Mouse (Mus musculus): ENCODE data around the gene March1.

Gene March1

DNA sequence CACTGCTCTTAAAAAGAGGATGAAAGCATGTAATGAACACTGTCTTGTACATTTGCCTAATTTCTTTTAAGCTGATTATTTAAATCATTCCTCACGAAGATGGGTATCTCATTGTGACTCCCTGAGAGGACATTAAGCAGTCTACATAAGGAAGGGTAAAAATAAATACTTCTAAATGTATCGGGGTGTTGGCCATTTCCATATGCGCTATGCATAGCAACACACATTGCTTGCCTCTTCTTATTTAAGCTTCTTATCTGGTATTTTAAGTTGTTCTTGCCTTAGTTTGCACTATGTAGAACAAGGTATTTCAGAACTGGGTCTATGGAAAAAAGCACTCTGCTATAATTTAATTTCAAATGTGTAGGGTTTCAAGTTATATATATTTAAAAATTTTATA, 416.7 kb downstream of the March1 start:
- TF ChIP-seq POU5F1 (IDR thresholded peaks at IDR 0.05; ENCODE audit: borderline replicate concordance, low read length) (no peak), CTCF (conservative IDR thresholded peaks at IDR 0.05; ENCODE audit: low read length) (no peak), NANOG (IDR thresholded peaks at IDR 0.05; ENCODE audit: borderline replicate concordance, low read length) (no peak)
- H3K9me3 ChIP-seq (ENCODE audit: low read length), result no peaks in the 10 kb centered on the region
- no peak overlapping the region for H3K4me3 ChIP-seq (replicated peaks; ENCODE audit: low read length)
- no peaks in the 10 kb centered on the region for H3K27me3 ChIP-seq (ENCODE audit: insufficient read depth, low read length)
- no peaks in the 10 kb centered on the region for H3K4me1 ChIP-seq (replicated peaks; ENCODE audit: low read depth, low read length)
- no peaks in the 10 kb centered on the region for H3K36me3 ChIP-seq (ENCODE audit: insufficient read depth, low read length)

DNA sequence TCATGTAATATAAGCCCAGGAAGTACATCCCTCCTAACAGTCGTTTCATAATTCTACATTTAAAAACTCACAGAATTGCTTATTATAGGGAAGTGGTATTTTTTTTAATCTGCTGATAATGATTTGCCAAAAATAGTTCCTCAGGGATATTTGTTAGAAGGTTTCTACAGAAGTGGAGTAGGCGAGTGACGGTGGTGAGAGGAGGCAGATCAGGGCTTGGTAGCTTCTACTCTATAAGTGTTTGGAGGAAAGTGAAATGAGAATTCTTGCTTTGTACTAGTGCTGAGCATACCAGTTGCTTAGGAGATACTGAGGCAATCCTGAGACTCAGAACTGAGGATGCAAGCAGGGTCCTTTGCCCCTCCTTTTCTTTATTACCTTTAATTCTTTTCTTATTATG, 476.5 kb downstream of the March1 start:
- Histone ChIP-seq H3K36me3 (ENCODE audit: insufficient read depth, low read length) (no peaks in the 10 kb centered on the region), H3K9me3 (ENCODE audit: low read length) (no peaks in the 10 kb centered on the region), H3K4me3 (replicated peaks; ENCODE audit: low read length) (no peak overlapping the region), H3K27me3 (ENCODE audit: insufficient read depth, low read length) (no peaks in the 10 kb centered on the region), H3K4me1 (replicated peaks; ENCODE audit: low read depth, low read length) (no peaks in the 10 kb centered on the region)
- TF ChIP-seq NANOG (IDR thresholded peaks at IDR 0.05; ENCODE audit: borderline replicate concordance, low read length), result no peak
- no peak for TF ChIP-seq POU5F1 (IDR thresholded peaks at IDR 0.05; ENCODE audit: borderline replicate concordance, low read length)

DNA sequence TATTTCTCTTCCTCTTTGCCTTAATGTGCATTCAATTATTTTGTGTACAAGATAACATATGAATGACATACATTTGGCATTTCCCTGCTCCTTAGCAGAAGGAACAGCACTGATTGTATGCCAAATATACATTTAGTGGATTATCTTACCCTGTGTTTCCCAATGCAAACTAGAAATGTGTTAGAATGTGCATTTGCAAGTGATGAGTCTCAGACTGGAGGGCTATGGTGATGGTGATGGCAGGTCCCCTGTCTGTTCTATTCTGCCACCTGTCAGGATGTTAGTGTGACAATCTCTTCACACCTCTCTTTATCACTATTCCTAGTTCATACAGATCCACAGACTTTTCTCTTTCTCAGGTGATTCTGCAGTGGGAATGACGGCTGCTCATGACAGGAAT, 480.4 kb downstream of the March1 start:
- Histone ChIP-seq H3K4me3 (replicated peaks; ENCODE audit: low read length) (no peak overlapping the region), H3K4me1 (replicated peaks; ENCODE audit: low read depth, low read length) (no peaks in the 10 kb centered on the region), H3K36me3 (ENCODE audit: insufficient read depth, low read length) (no peaks in the 10 kb centered on the region), H3K27me3 (ENCODE audit: insufficient read depth, low read length) (no peaks in the 10 kb centered on the region), H3K9me3 (ENCODE audit: low read length) (no peaks in the 10 kb centered on the region)
- no peak for TF ChIP-seq CTCF (conservative IDR thresholded peaks at IDR 0.05; ENCODE audit: low read length)
- TF ChIP-seq NANOG (IDR thresholded peaks at IDR 0.05; ENCODE audit: borderline replicate concordance, low read length), result no peak
- no peak for TF ChIP-seq POU5F1 (IDR thresholded peaks at IDR 0.05; ENCODE audit: borderline replicate concordance, low read length)

DNA sequence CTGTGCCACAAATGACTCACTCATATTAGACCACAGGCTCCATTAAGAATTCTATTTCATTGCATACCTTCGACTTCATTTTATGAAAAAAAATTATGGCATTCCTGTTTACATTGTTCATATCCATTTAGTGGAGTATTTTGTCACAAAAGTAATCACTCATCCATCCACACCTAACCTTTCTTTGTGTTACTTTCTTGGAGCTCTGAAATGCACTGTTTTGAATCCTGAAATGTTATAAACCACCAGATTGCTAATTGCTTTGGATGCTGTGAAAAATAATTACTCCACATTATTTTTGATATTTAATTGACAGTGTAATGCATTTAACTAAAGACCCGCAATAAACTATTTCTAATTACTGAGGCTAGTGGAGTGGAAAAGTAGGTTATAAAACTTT, 501.6 kb downstream of the March1 start:
- TF ChIP-seq CTCF (conservative IDR thresholded peaks at IDR 0.05; ENCODE audit: low read length) (no peak), NANOG (IDR thresholded peaks at IDR 0.05; ENCODE audit: borderline replicate concordance, low read length) (no peak), POU5F1 (IDR thresholded peaks at IDR 0.05; ENCODE audit: borderline replicate concordance, low read length) (no peak)
- no peaks in the 10 kb centered on the region for H3K4me1 ChIP-seq (replicated peaks; ENCODE audit: low read depth, low read length)
- no peaks in the 10 kb centered on the region for H3K27me3 ChIP-seq (ENCODE audit: insufficient read depth, low read length)
- no peaks in the 10 kb centered on the region for H3K36me3 ChIP-seq (ENCODE audit: insufficient read depth, low read length)
- no peak overlapping the region for H3K4me3 ChIP-seq (replicated peaks; ENCODE audit: low read length)
- no peaks in the 10 kb centered on the region for H3K9me3 ChIP-seq (ENCODE audit: low read length)

DNA sequence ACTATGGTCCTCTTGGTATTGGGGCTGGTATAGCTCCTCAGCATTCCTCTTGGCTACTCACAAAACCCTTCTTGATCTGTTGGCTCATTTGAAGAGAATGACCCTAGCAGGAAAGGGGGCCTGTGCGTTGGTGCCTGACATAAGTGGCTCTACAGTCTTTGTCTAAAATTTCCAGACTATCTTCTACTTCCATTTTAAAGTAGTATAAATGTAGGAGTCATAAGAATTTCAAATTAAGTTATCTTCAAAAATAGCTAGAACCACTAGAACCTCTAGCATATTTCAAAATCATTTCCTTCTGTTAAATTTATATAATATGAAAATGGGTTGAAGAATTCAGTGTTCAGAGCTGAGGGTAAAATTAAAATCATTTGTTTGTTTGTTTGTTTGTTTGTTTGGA, 541.9 kb downstream of the March1 start:
- no peak overlapping the region for H3K4me3 ChIP-seq (replicated peaks; ENCODE audit: low read length)
- no peak for TF ChIP-seq CTCF (conservative IDR thresholded peaks at IDR 0.05; ENCODE audit: low read length)
- no peak for TF ChIP-seq NANOG (IDR thresholded peaks at IDR 0.05; ENCODE audit: borderline replicate concordance, low read length)
- no peak for TF ChIP-seq POU5F1 (IDR thresholded peaks at IDR 0.05; ENCODE audit: borderline replicate concordance, low read length)
- no peaks in the 10 kb centered on the region for H3K9me3 ChIP-seq (ENCODE audit: low read length)

DNA sequence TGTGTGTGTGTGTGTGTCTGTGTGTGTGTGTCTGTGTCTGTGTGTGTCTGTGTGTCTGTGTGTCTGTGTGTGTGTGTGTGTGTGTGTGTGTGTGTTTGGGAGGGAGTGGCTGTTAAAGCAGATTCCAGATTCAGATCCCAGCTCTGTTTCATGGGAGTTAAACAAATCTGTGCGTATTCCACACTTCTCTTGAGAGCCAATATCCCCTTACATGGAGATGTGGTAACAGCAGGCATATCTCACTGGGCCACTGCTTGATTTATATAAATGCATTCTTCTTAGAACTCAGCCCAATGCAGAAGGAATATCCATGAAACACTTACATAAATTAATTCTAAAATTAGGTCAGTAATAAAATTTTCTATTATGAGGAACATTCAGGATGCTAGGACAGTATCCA, 549.1 kb downstream of the March1 start:
- TF ChIP-seq NANOG (IDR thresholded peaks at IDR 0.05; ENCODE audit: borderline replicate concordance, low read length), result no peak
- no peak for TF ChIP-seq POU5F1 (IDR thresholded peaks at IDR 0.05; ENCODE audit: borderline replicate concordance, low read length)
- TF ChIP-seq CTCF (conservative IDR thresholded peaks at IDR 0.05; ENCODE audit: low read length), result no peak

More for the DNA sequence above, 541.9 kb downstream of the March1 start:
- no peaks in the 10 kb centered on the region for H3K27me3 ChIP-seq (ENCODE audit: insufficient read depth, low read length)
- no peaks in the 10 kb centered on the region for H3K36me3 ChIP-seq (ENCODE audit: insufficient read depth, low read length)
- H3K4me1 ChIP-seq (replicated peaks; ENCODE audit: low read depth, low read length), result no peaks in the 10 kb centered on the region

DNA sequence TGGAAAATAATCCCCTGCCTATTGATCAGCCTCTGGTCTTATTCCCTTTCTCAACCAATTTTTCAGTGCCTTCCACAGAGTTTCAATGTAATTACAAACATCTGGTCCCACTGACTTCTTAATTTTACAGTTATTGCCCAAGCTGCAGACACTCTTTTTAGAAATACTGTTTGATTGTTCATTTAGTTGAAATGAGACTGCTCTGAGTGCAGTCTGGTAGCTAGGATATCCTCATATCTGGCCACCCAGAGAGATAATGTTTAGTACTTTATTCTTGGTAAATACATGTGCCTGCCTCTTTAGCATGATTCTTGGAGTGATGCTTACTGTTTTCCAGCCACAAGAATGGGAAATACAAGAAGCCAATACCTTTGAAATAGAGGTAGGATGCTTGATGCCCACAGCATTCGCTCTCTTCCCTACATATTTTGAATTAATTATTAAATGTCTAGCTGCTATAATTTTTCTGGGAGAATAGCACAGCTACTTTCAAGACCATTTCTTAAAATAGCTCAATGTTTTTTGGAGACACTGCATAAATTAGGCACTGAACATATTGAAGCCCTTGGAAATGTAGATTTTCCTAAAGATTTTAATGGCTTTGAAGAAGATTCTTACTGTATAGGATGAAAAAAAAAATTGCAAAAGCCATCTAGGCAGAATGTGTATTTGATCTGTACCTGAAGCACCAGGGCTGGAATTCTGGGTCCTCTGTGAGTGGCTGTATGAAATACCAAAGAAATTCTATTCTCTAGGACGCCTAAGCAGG, 549.9 kb downstream of the March1 start:
- Histone ChIP-seq H3K36me3 (ENCODE audit: insufficient read depth, low read length) (no peaks in the 10 kb centered on the region), H3K27me3 (ENCODE audit: insufficient read depth, low read length) (no peaks in the 10 kb centered on the region), H3K9me3 (ENCODE audit: low read length) (no peaks in the 10 kb centered on the region), H3K4me1 (replicated peaks; ENCODE audit: low read depth, low read length) (no peaks in the 10 kb centered on the region), H3K4me3 (replicated peaks; ENCODE audit: low read length) (no peak overlapping the region)
- no peak for TF ChIP-seq CTCF (conservative IDR thresholded peaks at IDR 0.05; ENCODE audit: low read length)

More for the DNA sequence above, 549.1 kb downstream of the March1 start:
- no peaks in the 10 kb centered on the region for H3K27me3 ChIP-seq (ENCODE audit: insufficient read depth, low read length)
- no peaks in the 10 kb centered on the region for H3K4me1 ChIP-seq (replicated peaks; ENCODE audit: low read depth, low read length)
- no peaks in the 10 kb centered on the region for H3K36me3 ChIP-seq (ENCODE audit: insufficient read depth, low read length)
- H3K4me3 ChIP-seq (replicated peaks; ENCODE audit: low read length), result no peak overlapping the region
- no peaks in the 10 kb centered on the region for H3K9me3 ChIP-seq (ENCODE audit: low read length)

DNA sequence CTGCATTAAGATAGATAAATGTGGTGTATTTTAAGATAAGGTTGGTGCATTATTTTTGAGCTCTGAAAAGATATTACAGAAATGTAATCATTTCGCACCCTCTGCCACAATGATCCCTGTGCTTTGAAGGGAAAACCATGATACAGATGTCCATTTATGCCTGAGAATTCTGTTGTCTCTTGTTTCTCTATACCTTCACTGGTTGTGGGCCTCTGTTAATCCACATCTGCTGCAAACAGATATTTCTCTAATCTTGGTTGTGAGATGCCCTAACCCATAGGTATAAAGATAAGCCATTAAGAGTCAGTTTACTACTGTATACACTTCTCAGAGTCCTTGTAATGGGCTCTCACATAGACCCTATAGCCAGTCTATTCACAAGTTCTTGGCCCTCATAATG, 561.6 kb downstream of the March1 start:
- H3K36me3 ChIP-seq (ENCODE audit: insufficient read depth, low read length), result no peaks in the 10 kb centered on the region
- no peaks in the 10 kb centered on the region for H3K9me3 ChIP-seq (ENCODE audit: low read length)
- no peak overlapping the region for H3K4me3 ChIP-seq (replicated peaks; ENCODE audit: low read length)
- TF ChIP-seq POU5F1 (IDR thresholded peaks at IDR 0.05; ENCODE audit: borderline replicate concordance, low read length) (no peak), CTCF (conservative IDR thresholded peaks at IDR 0.05; ENCODE audit: low read length) (no peak), NANOG (IDR thresholded peaks at IDR 0.05; ENCODE audit: borderline replicate concordance, low read length) (no peak)
- H3K4me1 ChIP-seq (replicated peaks; ENCODE audit: low read depth, low read length), result no peaks in the 10 kb centered on the region
- H3K27me3 ChIP-seq (ENCODE audit: insufficient read depth, low read length), result no peaks in the 10 kb centered on the region

DNA sequence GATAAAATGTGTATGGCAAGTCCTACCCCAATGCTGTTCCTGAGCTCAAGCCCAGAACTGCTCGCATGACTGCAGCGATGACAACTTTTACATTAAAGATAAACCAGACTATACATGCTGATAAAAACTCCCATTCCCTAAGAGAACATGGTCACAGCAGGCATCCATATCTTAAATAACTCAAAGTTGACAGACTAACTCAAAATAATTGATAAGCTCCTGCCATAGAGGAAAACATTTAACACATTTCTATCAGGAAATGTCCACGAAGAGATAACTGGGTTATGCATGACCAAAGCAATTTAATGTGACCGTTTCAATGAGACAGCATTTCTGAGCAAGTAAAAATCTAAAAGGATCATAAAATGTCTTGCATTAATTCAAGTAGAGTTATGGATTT, 563.6 kb downstream of the March1 start:
- H3K27me3 ChIP-seq (ENCODE audit: insufficient read depth, low read length), result no peaks in the 10 kb centered on the region
- H3K9me3 ChIP-seq (ENCODE audit: low read length), result no peaks in the 10 kb centered on the region
- no peaks in the 10 kb centered on the region for H3K4me1 ChIP-seq (replicated peaks; ENCODE audit: low read depth, low read length)
- no peaks in the 10 kb centered on the region for H3K36me3 ChIP-seq (ENCODE audit: insufficient read depth, low read length)
- TF ChIP-seq NANOG (IDR thresholded peaks at IDR 0.05; ENCODE audit: borderline replicate concordance, low read length) (no peak), CTCF (conservative IDR thresholded peaks at IDR 0.05; ENCODE audit: low read length) (no peak), POU5F1 (IDR thresholded peaks at IDR 0.05; ENCODE audit: borderline replicate concordance, low read length) (no peak)
- no peak overlapping the region for H3K4me3 ChIP-seq (replicated peaks; ENCODE audit: low read length)

Measured in E14TG2a.4 (cell line).